Mouse (Mus musculus) kidney, adult 2 months (tissue): ENCODE results near the gene Dner. TPM values are rescaled to one million over a fixed set of nuclear protein-coding genes. Genes with fewer than 3 reads are reported as not detected.

Source experiments
- DNase-seq: peaks from one replicate; pipeline ENCODE4 v3.0.0; 2021
- H3K27ac ChIP-seq: fragments of 200-500 bp; 2 replicates; pipeline ENCODE4 v1.5.1; 2012; ENCODE audit warnings: low read depth, low read length, control low read depth, inconsistent platforms; ENCODE audit not compliant: insufficient read depth
- H3K27me3 ChIP-seq: fragments of 200-500 bp; replicated peaks from 2 replicates; pipeline ENCODE4 v1.6.1; 2012; ENCODE audit warnings: mild to moderate bottlenecking, moderate library complexity, low read length, inconsistent platforms; ENCODE audit not compliant: control insufficient read depth, insufficient read depth
- H3K36me3 ChIP-seq: fragments of 200-500 bp; 2 replicates; pipeline ENCODE4 v1.6.1; 2012; ENCODE audit warnings: mild to moderate bottlenecking, moderate library complexity, low read length, inconsistent platforms; ENCODE audit not compliant: control insufficient read depth, insufficient read depth
- H3K4me1 ChIP-seq: fragments of 200-500 bp; 2 replicates; pipeline ENCODE4 v1.6.1; 2011; ENCODE audit warnings: low read length; ENCODE audit not compliant: control insufficient read depth, insufficient read depth
- H3K4me3 ChIP-seq: fragments of 200-500 bp; 2 replicates; pipeline ENCODE4 v1.5.1; 2011; ENCODE audit warnings: mild to moderate bottlenecking, low read depth, low read length, control low read depth; ENCODE audit not compliant: insufficient read depth
- CTCF ChIP-seq: fragments of 200-500 bp; conservative IDR thresholded peaks from 2 replicates; pipeline ENCODE4 v1.5.1; 2011; ENCODE audit warnings: low read depth, mild to moderate bottlenecking, control low read depth, low read length, moderate library complexity, mixed read lengths; ENCODE audit not compliant: insufficient read depth, insufficient read length
- POLR2A ChIP-seq: fragments of 200-500 bp; IDR thresholded peaks from one replicate; pipeline ENCODE4 v1.6.1; 2011; ENCODE audit warnings: low read depth, low read length, control low read depth
- WGBS: fragments of 180-500 bp; shearing (Covaris S2); methylation state at CpG from one replicate; pipeline ENCODE4 v1.1.7; 2018; 5-methylcytosine and 5-hydroxymethylcytosine counted together
- polyA plus RNA-seq: library from polyadenylated mRNA; depleted of rRNA; stranded (reverse); fragments of >200 nt; gene quantifications from 2 replicates; pipeline ENCODE4 v1.2.3, GENCODE M21; 2012

Dner gene
- polyA plus RNA-seq, 1 experiment = 0.66 TPM

DNA sequence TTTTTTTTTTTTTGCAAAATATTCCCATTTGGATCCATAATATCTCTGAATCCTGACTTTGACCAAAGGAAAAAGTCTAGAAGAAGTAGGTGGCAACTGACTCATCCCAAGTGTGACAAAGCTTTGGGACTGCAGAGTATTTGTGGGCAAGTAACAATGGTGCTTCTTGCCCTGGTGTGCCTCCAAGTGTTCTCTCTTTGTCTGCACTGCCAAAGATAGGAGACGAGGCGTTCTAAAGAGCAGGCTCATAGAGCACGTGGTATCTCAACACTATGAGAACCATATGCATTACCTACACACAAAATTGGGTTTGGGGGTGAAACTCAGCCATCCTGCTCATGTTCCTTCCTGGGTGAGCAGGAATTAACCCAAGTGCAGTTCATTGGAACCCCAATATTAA, 221.7 kb downstream of the Dner start:
- H3K27me3 ChIP-seq = no peaks in the 10 kb centered on the region
- H3K4me3 ChIP-seq = no peak overlapping the region
- 92% methylated on average over 3 of the region's 3 CpGs for WGBS
- no peak overlapping the region for H3K27ac ChIP-seq
- DNase-seq = no peak
- TF ChIP-seq POLR2A = no peak
- TF ChIP-seq CTCF = no peak
- H3K36me3 ChIP-seq = no peaks in the 10 kb centered on the region
- H3K4me1 ChIP-seq = no peaks in the 10 kb centered on the region

DNA sequence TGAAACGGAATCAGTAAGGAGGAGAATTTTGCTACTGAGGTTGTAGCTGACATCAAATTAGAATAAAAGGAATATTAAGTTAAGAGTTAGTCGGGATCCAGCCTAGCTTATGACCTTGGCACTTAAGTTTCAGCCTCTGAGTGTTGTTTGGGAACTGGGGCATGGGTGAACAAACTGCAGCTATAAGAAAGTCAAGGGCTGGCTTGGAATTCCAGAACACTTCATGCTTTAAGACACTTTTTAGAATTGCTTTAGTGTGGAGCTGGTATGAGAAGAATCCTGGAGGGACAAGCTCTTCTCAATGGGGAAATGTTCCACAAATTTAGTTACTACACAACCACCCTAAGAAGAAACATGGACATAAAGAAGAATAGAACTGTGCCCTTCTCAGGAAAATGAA, 223.8 kb downstream of the Dner start:
- no peak for TF ChIP-seq POLR2A
- no peak for TF ChIP-seq CTCF
- no peaks in the 10 kb centered on the region for H3K27me3 ChIP-seq
- 71% methylated on average over 2 of the region's 2 CpGs for WGBS
- H3K27ac ChIP-seq = no peak overlapping the region
- H3K4me1 ChIP-seq = no peaks in the 10 kb centered on the region
- H3K4me3 ChIP-seq = no peak overlapping the region
- no peak for DNase-seq
- H3K36me3 ChIP-seq = no peaks in the 10 kb centered on the region

DNA sequence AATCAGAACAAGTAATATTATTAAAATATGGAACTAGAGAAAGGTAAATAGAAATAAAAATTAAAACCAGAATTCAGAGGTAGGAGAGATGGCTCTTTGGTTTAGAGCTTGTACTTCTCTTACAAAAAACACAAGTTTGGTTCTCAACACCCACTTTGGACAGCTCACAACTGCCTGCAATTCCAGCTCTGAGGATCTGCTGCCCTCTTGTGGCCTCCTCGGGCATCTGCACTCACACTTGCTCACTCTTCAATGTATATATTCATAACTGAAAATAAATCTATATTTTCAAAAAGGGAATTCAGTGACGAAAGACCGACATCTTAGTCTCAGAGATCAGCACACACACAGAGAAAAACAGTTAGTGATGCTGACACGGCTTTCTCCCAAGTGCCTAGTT, 225.7 kb downstream of the Dner start:
- peak; percentile 60 for TF ChIP-seq CTCF
- TF ChIP-seq POLR2A = no peak
- no peak overlapping the region for H3K4me3 ChIP-seq
- WGBS = 67% methylated on average over 4 of the region's 4 CpGs
- no peaks in the 10 kb centered on the region for H3K36me3 ChIP-seq
- no peaks in the 10 kb centered on the region for H3K4me1 ChIP-seq
- DNase-seq = no peak
- no peak overlapping the region for H3K27ac ChIP-seq
- no peaks in the 10 kb centered on the region for H3K27me3 ChIP-seq

DNA sequence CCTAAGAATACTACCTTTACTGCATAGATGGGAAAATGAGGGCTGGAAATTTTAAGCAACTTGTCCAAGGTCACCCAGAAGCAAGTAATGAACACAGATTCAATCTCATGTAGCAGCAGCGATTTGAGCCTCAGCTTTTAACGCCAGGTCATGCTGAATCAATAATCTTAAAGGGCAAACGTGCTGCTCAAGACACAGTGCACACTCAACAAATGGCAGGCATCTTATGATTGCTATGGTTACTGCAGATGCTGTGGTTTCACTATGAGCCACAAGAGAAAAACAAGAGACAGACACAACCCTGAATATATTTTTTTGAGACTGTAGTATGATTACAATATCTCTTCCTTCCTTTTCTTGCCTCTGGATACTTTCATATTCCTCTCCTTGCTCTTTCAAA, 228.4 kb downstream of the Dner start:
- Histone ChIP-seq H3K27me3 (no peaks in the 10 kb centered on the region), H3K36me3 (no peaks in the 10 kb centered on the region), H3K4me3 (no peak overlapping the region), H3K27ac (no peak overlapping the region), H3K4me1 (no peaks in the 10 kb centered on the region)
- WGBS = 79% methylated on average over 3 of the region's 3 CpGs
- no peak for TF ChIP-seq CTCF
- TF ChIP-seq POLR2A = no peak
- DNase-seq = no peak

DNA sequence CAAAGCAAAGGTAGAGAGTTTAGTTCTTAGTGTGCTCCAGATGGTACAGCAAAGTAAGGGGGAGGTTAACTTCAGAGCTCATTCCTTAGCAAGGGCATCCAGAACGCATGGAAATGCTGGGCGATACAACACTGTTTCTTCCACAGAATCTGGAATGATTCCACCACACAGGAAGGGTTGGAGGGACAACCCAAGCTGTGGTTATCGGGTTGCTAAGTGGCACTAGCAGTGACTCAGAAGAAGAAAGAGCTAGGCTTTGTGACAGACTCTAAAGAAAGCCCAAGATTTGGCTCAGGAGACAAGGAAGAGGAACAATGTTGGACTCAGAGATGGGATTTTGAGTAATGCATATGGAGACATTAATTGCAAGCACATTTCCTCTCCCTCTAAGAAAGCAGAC, 231.3 kb downstream of the Dner start:
- H3K27ac ChIP-seq = no peak overlapping the region
- TF ChIP-seq CTCF = no peak
- no peak for TF ChIP-seq POLR2A
- H3K4me1 ChIP-seq = no peaks in the 10 kb centered on the region
- H3K36me3 ChIP-seq = no peaks in the 10 kb centered on the region
- no peaks in the 10 kb centered on the region for H3K27me3 ChIP-seq
- 93% methylated on average over 3 of the region's 3 CpGs for WGBS
- H3K4me3 ChIP-seq = no peak overlapping the region
- no peak for DNase-seq

DNA sequence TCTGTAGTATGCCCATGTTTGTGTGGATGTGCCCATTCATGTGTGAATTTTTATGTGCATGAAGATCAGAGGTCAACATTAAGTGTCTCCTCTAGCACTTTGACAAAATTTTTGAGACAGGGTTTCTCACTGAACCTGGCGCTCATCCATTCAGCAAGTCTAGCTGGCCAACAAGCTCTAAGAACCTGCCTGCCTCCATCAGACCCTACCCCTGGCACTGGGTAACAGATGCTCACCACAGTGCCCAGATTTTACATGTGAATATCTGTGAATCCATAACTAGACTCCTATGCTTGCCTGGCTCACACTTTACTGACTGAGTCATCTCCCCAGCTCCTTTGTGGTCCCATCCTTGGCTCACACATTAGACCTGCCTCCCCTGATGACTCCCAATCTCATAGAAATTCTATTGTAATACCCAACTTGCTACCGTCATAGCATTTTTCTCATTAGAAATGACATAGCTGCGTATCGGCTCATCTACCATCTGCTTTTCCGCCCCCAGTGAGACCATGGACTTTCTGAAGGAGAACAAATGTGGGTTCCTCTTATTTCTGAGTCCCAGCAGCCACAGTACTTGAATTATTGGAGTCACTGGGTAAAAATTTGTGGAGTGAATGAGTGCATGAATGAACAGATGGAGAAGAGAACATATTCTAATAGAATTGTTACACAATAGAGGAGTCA, 231.9 kb downstream of the Dner start:
- Histone ChIP-seq H3K4me3 (no peak overlapping the region), H3K27ac (no peak overlapping the region), H3K4me1 (no peaks in the 10 kb centered on the region), H3K27me3 (no peaks in the 10 kb centered on the region), H3K36me3 (no peaks in the 10 kb centered on the region)
- TF ChIP-seq CTCF (no peak), POLR2A (no peak)
- WGBS = 97% methylated on average over 5 of the region's 5 CpGs
- no peak for DNase-seq

DNA sequence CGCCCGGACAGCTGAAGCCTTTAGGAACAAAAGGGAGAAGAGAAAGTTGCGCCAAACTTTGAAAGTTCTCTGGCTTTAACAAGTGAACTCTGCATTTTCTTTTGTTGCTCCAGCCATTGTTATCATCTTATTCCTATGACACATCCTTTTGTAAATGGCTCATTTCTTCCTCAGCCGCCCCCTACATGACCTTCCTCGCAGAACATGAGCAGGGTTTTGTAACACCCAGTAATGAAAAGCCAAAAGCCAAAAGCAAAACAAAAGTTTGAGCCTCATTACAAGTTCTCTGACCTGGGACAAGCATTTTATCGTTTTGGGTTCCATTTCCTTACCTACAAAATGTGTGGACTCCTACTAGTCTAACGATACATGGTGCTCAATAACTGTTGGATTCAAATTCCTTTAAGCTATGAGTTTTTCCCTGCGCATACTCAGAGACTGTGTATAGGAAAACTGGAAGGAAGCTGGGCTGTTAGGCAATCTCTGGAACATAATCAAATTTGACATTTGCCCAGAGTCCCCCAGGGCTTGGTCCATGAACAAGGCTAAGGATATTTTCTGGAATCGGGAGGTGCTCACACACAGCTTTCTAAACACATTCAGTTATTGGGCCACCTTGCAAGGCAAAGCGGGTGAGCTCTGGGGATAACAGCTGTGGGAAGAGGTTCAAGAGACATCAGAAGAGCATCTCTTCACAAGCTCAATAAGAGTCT, 246.3 kb downstream of the Dner start:
- DNase-seq = no peak
- no peak overlapping the region for H3K4me3 ChIP-seq
- no peaks in the 10 kb centered on the region for H3K4me1 ChIP-seq
- WGBS = 82% methylated on average over 10 of the region's 10 CpGs
- H3K36me3 ChIP-seq = no peaks in the 10 kb centered on the region
- TF ChIP-seq POLR2A (no peak), CTCF (no peak)
- H3K27ac ChIP-seq = no peak overlapping the region
- no peaks in the 10 kb centered on the region for H3K27me3 ChIP-seq
